Mouse (Mus musculus): ENCODE measurements around the gene Bcl2l11.

DNA sequence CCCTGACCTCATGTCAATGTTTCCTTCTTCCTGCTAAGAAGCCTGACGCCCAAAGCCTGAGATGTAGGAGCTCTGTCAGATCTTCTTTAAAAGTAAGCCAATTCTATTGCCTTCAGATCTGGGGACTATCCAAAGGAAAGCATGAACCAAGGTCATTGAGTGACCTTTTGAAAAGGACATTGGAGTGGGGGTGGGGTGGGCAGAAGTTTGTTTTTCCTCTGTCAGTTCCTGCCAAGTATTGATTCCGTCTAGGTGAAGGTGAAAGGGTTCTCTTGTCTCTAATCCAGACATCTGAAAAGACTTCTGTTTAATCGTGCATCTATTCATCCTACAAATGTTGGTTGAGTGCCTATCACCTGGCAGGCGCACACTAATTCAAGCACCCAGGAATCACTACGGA is 43.6 kb downstream of the Bcl2l11 start:
- TF ChIP-seq POLR2A (IDR thresholded peaks at IDR 0.05; ENCODE audit: borderline replicate concordance, control insufficient read depth, low read depth, low read length), result no peak
- no peak for TF ChIP-seq CTCF (IDR thresholded peaks at IDR 0.05; ENCODE audit: control insufficient read depth, insufficient read depth, low read length)

Data from bone marrow, adult 2 months (tissue).